Mouse (Mus musculus) forebrain, postnatal 0 days (tissue): Measurements from ENCODE around the gene Aif1. TPM values are rescaled to one million over a fixed set of nuclear protein-coding genes. Genes with fewer than 3 reads are reported as not detected.

Source experiments
- ATAC-seq: fragments of 200-750 bp; cut with Nextera tagmentation; 2 replicates; pipeline ENCODE4 v1.8.0; 2017; ENCODE audit warnings: mild to moderate bottlenecking, moderate library complexity
- DNase-seq: peaks from one replicate; pipeline ENCODE4 v3.0.0-alpha.2; 2015
- H3K27ac ChIP-seq: fragments of 300-500 bp; sonication (generic); 2 replicates; pipeline ENCODE4 v1.5.1; 2014; ENCODE audit warnings: low read depth, mild to moderate bottlenecking, antibody characterized with exemption, low read length, moderate library complexity, mixed read lengths
- H3K27me3 ChIP-seq: fragments of 300-500 bp; sonication (generic); 2 replicates; pipeline ENCODE4 v1.6.1; 2014; ENCODE audit warnings: mild to moderate bottlenecking, low read length, mixed read lengths; ENCODE audit not compliant: insufficient read depth
- H3K36me3 ChIP-seq: fragments of 300-500 bp; sonication (generic); 2 replicates; pipeline ENCODE4 v1.6.1; 2014; ENCODE audit warnings: mild to moderate bottlenecking, moderate library complexity; ENCODE audit not compliant: insufficient read depth
- H3K4me1 ChIP-seq: fragments of 300-500 bp; sonication (generic); 2 replicates; pipeline ENCODE4 v1.6.1; 2014; ENCODE audit warnings: antibody characterized with exemption; ENCODE audit not compliant: insufficient read depth
- H3K4me2 ChIP-seq: fragments of 300-500 bp; sonication (generic); 2 replicates; pipeline ENCODE4 v1.6.1; 2014; ENCODE audit warnings: low read depth, mild to moderate bottlenecking, moderate library complexity
- H3K4me3 ChIP-seq: fragments of 300-500 bp; sonication (generic); 2 replicates; pipeline ENCODE4 v1.5.1; 2014; ENCODE audit warnings: low read depth, low read length, mixed read lengths
- H3K9ac ChIP-seq: fragments of 300-500 bp; sonication (generic); 2 replicates; pipeline ENCODE4 v1.6.1; 2014; ENCODE audit warnings: mild to moderate bottlenecking
- H3K9me3 ChIP-seq: fragments of 300-500 bp; sonication (generic); 2 replicates; pipeline ENCODE4 v1.6.1; 2016; ENCODE audit warnings: low read length
- CTCF ChIP-seq: sonication (generic); IDR thresholded peaks from 2 replicates; pipeline ENCODE4 v1.5.1; 2016; ENCODE audit warnings: antibody characterized with exemption, control low read depth, low read depth
- WGBS: fragments of 180-500 bp; shearing (Covaris S2); extraction: QIAGEN DNeasy Blood & Tissue Kit; methylation state at CpG from one replicate; pipeline ENCODE4 v1.1.7; 2014; 5-methylcytosine and 5-hydroxymethylcytosine counted together
- polyA plus RNA-seq: library from polyadenylated mRNA; unstranded; fragments of >200 nt; fragmentation: Nextera tagmentation; extraction: Ambion mirVana; gene quantifications from 2 replicates; pipeline ENCODE4 v1.2.1, GENCODE M21; 2015
- total RNA-seq: library from RNA; depleted of rRNA; stranded (reverse); fragments of >200 nt; gene quantifications from 2 replicates; pipeline ENCODE4 v1.2.3, GENCODE M21; 2014

The Aif1 gene
- total and polyA plus RNA-seq, 2 experiments from 2014 or later: 1.9 to 8.4 TPM

DNA sequence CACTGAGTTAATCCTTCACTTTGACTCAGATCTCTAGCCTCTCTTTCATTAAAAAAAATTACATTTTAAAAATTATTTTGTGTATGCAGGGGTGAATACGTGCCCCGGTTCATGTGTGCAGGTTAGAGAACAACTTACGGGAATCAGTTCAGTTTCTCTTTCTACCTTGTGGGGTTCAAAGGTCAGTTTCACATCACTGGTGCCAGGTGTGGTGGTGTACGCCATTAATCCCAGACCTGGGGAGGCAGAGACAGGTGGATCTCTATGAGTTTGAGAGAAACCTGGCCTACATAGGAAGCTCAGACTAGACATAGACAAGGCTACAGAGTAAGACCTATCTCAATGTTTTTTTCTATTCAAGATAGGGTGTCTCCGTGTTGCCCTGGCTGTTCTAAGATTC, 37.2 kb upstream of the Aif1 start:
- no peak for TF ChIP-seq CTCF
- no peak for ATAC-seq
- Histone ChIP-seq H3K27ac (no peak overlapping the region), H3K9ac (no peak overlapping the region), H3K4me1 (no peaks in the 10 kb centered on the region), H3K27me3 (no peaks in the 10 kb centered on the region), H3K4me3 (no peak overlapping the region), H3K4me2 (no peak overlapping the region), H3K36me3 (no peaks in the 10 kb centered on the region), H3K9me3 (no peaks in the 10 kb centered on the region)
- no peak for DNase-seq
- WGBS: 92% methylated on average over 5 of the region's 5 CpGs

DNA sequence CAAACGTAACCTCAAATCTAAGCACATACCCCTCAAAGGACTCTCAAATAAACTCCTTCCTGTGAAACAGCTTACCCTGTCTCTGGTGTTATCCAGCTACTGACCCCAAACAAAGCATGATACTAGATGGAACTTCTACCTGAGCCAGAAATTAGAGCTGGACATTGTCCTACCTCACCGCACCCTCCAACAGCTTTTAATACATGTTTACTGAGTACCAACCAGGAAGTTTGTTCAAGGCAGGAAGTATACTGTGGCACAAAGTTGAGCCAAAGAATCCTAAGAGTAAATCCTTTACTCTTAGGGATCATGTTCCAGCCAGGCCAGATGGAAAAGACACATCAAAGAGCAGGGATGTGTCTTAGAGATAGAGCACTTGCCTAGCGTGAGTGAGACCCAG, 34.7 kb upstream of the Aif1 start:
- DNase-seq (no peak), ATAC-seq (no peak)
- H3K4me3 ChIP-seq: no peak overlapping the region
- no peaks in the 10 kb centered on the region for H3K4me1 ChIP-seq
- H3K27me3 ChIP-seq: no peaks in the 10 kb centered on the region
- no peak overlapping the region for H3K4me2 ChIP-seq
- no peak overlapping the region for H3K9ac ChIP-seq
- no peaks in the 10 kb centered on the region for H3K36me3 ChIP-seq
- no peak for TF ChIP-seq CTCF
- WGBS: 84% methylated on average over 3 of the region's 3 CpGs
- H3K9me3 ChIP-seq: no peaks in the 10 kb centered on the region
- no peak overlapping the region for H3K27ac ChIP-seq

DNA sequence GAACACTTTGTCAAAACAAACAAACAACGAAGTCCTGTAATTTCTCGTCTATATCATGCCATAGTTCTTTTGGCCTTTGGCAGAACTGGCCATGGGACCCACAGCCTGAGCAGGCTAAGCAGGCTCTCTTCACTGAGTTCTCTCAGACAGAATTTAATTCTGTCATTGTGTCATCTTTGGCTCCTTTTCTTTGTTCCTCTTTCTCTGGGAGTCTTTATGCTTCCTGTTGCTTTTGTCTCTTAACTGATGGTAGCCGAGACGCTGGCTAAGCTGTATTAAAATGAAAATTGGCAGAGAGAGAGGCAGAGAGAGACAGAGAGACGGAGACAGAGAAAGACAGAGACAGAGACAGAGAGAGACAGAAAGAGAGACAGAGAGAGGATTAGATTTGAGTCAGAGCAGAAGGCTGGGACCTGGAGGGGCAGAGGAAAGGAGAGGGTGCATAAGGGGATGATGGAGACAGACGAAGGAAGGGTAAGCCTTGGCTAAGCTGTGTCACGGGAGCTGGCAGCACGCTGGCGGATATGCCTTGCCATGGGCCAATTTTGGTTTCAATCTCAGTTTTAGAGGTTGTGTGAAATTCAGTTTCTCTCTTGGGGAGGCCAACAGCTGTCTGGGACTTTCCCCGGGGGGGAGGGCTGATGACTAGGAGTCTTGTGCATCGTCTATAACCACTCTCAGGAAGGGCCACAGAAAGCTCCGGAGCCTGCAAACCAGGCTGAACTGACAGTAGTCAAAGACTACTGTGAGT, 34.1 kb upstream of the Aif1 start:
- 65% methylated on average over 12 of the region's 12 CpGs for WGBS
- no peak overlapping the region for H3K4me3 ChIP-seq
- no peaks in the 10 kb centered on the region for H3K27me3 ChIP-seq
- H3K9ac ChIP-seq: no peak overlapping the region
- H3K9me3 ChIP-seq: no peaks in the 10 kb centered on the region
- no peak overlapping the region for H3K27ac ChIP-seq
- DNase-seq (no peak), ATAC-seq (no peak)
- H3K4me2 ChIP-seq: no peak overlapping the region
- H3K4me1 ChIP-seq: no peaks in the 10 kb centered on the region
- TF ChIP-seq CTCF: no peak
- H3K36me3 ChIP-seq: no peaks in the 10 kb centered on the region

DNA sequence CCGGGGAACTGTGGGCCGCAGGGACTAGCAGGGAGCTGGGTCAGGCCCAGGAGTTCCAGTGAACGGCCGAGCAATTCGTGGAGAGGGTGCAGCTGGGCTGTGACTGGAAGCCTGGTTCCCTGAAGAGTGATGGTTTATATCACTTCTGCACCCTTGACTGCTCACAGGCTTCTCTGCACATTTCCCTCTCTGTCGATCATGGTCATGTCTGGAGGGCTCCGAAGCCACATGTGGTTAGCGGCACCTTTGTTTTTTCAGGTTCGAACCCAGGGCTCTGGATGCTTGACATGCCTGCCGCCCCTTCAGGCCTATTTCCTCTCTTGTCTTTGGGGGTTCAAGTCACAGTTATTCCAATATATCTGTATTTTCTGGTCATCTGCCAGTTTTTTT, 29.5 kb upstream of the Aif1 start:
- WGBS: 61% methylated on average over 10 of the region's 10 CpGs
- no peak for DNase-seq

DNA sequence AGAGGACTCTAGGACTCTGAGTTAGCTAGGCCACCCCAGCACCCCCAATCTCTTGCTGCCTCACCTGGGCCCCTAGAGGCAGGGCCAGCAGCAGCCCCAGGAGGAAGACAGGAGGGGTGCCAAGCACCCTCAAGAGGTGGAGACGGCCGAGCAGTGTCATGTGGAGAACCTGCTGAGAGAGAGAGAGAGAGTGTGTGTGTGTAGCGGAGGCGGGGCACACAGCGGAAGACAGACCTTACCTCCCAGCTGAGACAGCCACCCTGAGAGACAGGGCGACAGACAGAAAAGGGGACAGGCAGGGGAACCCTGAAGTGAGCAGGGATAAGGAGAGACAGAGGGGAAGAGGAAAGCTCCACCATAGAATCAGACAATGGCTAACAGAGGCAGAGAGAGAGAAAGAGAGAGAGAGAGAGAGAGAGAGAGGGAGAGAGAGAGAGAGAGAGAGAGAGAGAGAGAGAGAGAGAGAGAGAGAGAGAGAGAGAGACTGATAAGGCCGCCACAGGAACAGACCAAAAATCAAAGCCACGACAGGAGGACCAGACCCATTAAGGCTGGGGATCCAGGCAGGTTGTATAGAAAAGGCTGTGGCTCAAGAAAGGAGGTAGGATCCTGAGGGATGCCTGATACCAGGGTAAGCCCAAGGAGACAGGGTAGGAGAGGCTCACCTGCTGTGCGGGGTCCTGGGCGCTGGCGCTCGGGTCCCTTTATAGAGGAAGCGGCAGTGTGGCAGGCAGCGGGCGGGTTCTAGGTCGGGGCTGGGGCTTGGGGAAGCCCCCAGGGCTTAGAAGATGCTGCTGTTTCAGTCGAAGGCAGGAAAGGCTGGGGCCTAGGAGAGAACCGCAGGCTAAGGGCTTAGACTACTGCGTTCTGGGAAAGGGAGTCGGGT, 28.9 kb upstream of the Aif1 start, which contains the start of gene Lta:
Gene Lta (minus strand): TSS at position 858 of the 886 bp plus-strand sequence.
- Histone ChIP-seq H3K4me1 (no peaks in the 10 kb centered on the region), H3K9me3 (no peaks in the 10 kb centered on the region), H3K4me3 (no peak within 1 kb of the TSS), H3K27me3 (no peaks in the 10 kb centered on the region), H3K4me2 (no peak within 1 kb of the TSS), H3K9ac (no peak within 1 kb of the TSS), H3K36me3 (no peaks in the 10 kb centered on the region), H3K27ac (no peak within 1 kb of the TSS)
- ATAC-seq (no peak), DNase-seq (no peak)
- WGBS: 33% methylated on average over 20 of the region's 20 CpGs
- no peak for TF ChIP-seq CTCF

More for the DNA sequence above, 29.5 kb upstream of the Aif1 start:
- no peaks in the 10 kb centered on the region for H3K9me3 ChIP-seq
- no peak overlapping the region for H3K9ac ChIP-seq
- no peaks in the 10 kb centered on the region for H3K27me3 ChIP-seq
- no peak overlapping the region for H3K4me3 ChIP-seq
- no peak for ATAC-seq
- H3K36me3 ChIP-seq: no peaks in the 10 kb centered on the region
- TF ChIP-seq CTCF: no peak
- H3K4me2 ChIP-seq: no peak overlapping the region
- no peaks in the 10 kb centered on the region for H3K4me1 ChIP-seq
- no peak overlapping the region for H3K27ac ChIP-seq

DNA sequence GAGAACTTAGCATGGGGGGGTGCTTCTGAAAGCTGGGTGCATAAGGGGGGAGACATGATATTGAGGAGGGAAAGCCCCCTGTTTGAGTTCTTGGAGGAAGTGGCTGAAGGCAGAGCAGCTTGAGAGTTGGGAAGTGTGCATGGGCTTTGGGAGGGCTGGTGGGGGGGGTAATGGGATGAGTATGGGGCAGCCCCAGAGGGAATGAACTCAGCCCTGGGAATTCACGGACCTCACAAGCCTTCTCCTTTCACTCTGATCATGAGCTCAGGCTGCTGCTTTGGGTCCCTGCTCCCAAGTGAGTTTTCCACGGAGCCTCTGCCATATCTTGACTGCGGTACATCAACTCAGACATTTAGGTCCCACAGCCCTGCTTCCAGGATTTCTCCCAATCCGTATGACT, 26.6 kb upstream of the Aif1 start:
- Histone ChIP-seq H3K9ac (no peak overlapping the region), H3K27ac (no peak overlapping the region), H3K4me1 (no peaks in the 10 kb centered on the region), H3K27me3 (peaks cover 5% of the 10 kb centered on the region), H3K9me3 (no peaks in the 10 kb centered on the region), H3K4me3 (no peak overlapping the region), H3K4me2 (no peak overlapping the region), H3K36me3 (no peaks in the 10 kb centered on the region)
- DNase-seq: no peak
- ATAC-seq: no peak
- TF ChIP-seq CTCF: no peak
- 73% methylated on average over 4 of the region's 4 CpGs for WGBS

DNA sequence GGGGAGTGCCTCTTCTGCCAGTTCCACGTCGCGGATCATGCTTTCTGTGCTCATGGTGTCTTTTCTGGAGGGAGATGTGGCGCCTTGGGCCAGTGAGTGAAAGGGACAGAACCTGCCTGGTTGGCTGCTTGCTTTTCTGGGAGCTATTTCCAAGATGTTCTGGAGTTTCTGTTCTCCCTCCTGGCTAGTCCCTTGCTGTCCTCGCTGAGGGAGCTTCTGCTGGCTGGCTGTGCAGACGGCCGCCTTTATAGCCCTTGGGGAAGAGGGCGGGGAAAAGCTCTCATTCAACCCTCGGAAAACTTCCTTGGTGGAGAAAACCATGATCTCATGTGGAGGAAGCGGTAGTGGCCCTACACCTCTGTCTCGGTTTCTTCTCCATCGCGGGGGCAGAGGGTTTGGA, 25.9 kb upstream of the Aif1 start, which contains the start of gene Tnf:
Gene Tnf (minus strand): TSS at position 221 of the 400 bp plus-strand sequence.
- Histone ChIP-seq H3K9ac (no peak within 1 kb of the TSS), H3K4me2 (no peak within 1 kb of the TSS), H3K4me1 (no peaks in the 10 kb centered on the region), H3K9me3 (no peaks in the 10 kb centered on the region), H3K27ac (no peak within 1 kb of the TSS), H3K36me3 (no peaks in the 10 kb centered on the region), H3K4me3 (no peak within 1 kb of the TSS), H3K27me3 (peaks cover 5% of the 10 kb centered on the region)
- no peak for TF ChIP-seq CTCF
- ATAC-seq (no peak), DNase-seq (no peak)
- WGBS: 49% methylated on average over 13 of the region's 13 CpGs
